Comparison of ENCODE assay signal across 22 mouse cellular contexts in genomic region chr17:34475060-34475459, GRCm38 (mm10). TPM values are rescaled to one million over a fixed set of nuclear protein-coding genes. Genes with fewer than 3 reads are reported as not detected.
"Had no signal": no experiment of that assay in that cellular context is flagged by ENCODE, and none has a peak within 500 bp of the region (broad histone marks: within the 10 kb centered on the region; RNA-seq: fewer than 3 reads in every experiment).

No protein-coding gene starts in this region.

- DNase-seq: lung, adult 18-20 months; lung, embryonic 14.5 days; lung, postnatal 10 days; lung, postnatal 36 days; right cerebral cortex, postnatal 14 days; spleen, adult 18-20 months; thymus, adult 18-20 months; thymus, postnatal 14 days; thymus, postnatal 36 days had no signal

- ATAC-seq: midbrain, embryonic 13.5 days; midbrain, embryonic 15.5 days had no signal

- H3K9me3 ChIP-seq: megakaryocyte, embryonic 14.5 days; midbrain, embryonic 13.5 days; midbrain, embryonic 15.5 days; neural tube, embryonic 12.5 days had no signal

- H3K27me3 ChIP-seq: midbrain, embryonic 13.5 days; midbrain, embryonic 15.5 days; neural tube, embryonic 12.5 days had no signal

- H3K9ac ChIP-seq: lung, embryonic 14.5 days; midbrain, embryonic 13.5 days; midbrain, embryonic 15.5 days; neural tube, embryonic 12.5 days had no signal

- H3K4me1 ChIP-seq: megakaryocyte, embryonic 14.5 days; midbrain, embryonic 13.5 days; midbrain, embryonic 15.5 days; neural tube, embryonic 12.5 days had no signal

- H3K4me3 ChIP-seq: megakaryocyte, embryonic 14.5 days; midbrain, embryonic 13.5 days; midbrain, embryonic 15.5 days; neural tube, embryonic 12.5 days had no signal

- H3K4me2 ChIP-seq: lung, embryonic 14.5 days; midbrain, embryonic 11.5 days; midbrain, embryonic 13.5 days; midbrain, embryonic 15.5 days; neural tube, embryonic 12.5 days had no signal

- H3K27ac ChIP-seq: macrophage; midbrain, embryonic 13.5 days; midbrain, embryonic 15.5 days; neural tube, embryonic 12.5 days had no signal

- H3K36me3 ChIP-seq: midbrain, embryonic 13.5 days; midbrain, embryonic 15.5 days; neural tube, embryonic 12.5 days had no signal

RNA-seq across cellular contexts. Expression of gene Btnl4, which starts 2.1 kb away (rescaled TPM):
- total RNA-seq: megakaryocyte progenitor cell, adult 5-6 weeks; midbrain, postnatal 0 days; monocyte, adult 5-6 weeks; neutrophil, adult 5-6 weeks had no signal
- polyA plus RNA-seq: lung, embryonic 14.5 days; lung, embryonic 16.5 days; macrophage; midbrain, embryonic 11.5 days; midbrain, embryonic 13.5 days; midbrain, embryonic 15.5 days; midbrain, postnatal 0 days; neural tube, embryonic 12.5 days; neural tube, embryonic 14.5 days; stomach, embryonic 14.5 days had no signal

RNA-seq across cellular contexts. Expression of gene Btnl6, which starts 42.1 kb away (rescaled TPM):
- total RNA-seq: megakaryocyte progenitor cell, adult 5-6 weeks; midbrain, postnatal 0 days; monocyte, adult 5-6 weeks; neutrophil, adult 5-6 weeks had no signal
- polyA plus RNA-seq: lung, embryonic 14.5 days; lung, embryonic 16.5 days; midbrain, embryonic 11.5 days; midbrain, embryonic 13.5 days; midbrain, embryonic 15.5 days; midbrain, postnatal 0 days; neural tube, embryonic 12.5 days; neural tube, embryonic 14.5 days; stomach, embryonic 14.5 days had no signal
